Mouse (Mus musculus) skeletal muscle tissue, adult 2 months (tissue): ENCODE measurements at regions not wholly inside any gene's neighbourhood (a gene's known extent, or its start where the extent isn't known, plus 50 kb on each side); places are given as distances from the start of the nearest gene placed in this dataset.
"Not testable (repeated sequence)": the region's sequence is repeated elsewhere in the genome, so short reads cannot be mapped to it uniquely, and the experiment has no call there.

ENCODE experiments used
- DNase-seq: peaks from one replicate; pipeline ENCODE4 v3.0.0-alpha.2; 2012; ENCODE audit warnings: low read depth, low spot score

DNA sequence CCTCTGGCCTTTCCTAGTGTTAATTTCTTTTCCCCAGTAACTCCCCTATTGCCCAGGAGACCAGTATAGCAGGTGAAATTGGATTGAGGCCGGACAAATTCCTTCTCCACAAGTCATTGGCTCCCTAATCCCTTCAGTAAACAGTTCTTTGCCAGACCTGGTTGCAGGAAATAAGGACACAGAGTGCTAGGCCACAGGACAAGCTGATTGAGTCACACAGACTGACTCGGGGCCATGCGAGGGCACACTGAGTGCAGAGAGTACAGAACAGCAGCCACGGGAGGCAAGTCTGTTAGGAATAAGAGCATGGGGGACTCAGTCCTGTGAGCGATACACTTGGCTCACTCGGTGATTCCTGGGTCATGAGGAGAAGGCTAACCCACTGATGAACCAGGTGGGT, 134.3 kb upstream of the Ajap1 start:
- DNase-seq = peak; percentile 16

DNA sequence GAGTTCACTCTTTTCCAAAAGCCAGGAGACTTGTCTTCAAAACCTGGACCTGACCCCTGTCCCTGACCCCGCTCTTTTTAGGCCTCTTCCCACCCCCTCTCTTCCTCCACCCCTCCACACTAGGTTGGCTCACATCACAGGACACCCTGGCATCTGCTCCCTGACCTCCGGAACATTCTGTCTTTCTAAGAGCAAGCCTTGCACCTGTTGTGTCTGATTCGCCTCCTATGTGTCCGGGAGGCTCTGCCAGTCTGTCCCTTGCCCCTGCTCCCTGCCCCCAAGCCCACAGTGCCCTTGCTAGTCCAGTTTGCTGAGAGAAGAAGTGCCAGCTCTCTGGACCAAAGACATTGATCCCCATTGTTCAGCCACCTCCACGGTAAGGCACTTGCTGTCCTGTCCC, 138.3 kb upstream of the Ajap1 start:
- peak; percentile 28 for DNase-seq

DNA sequence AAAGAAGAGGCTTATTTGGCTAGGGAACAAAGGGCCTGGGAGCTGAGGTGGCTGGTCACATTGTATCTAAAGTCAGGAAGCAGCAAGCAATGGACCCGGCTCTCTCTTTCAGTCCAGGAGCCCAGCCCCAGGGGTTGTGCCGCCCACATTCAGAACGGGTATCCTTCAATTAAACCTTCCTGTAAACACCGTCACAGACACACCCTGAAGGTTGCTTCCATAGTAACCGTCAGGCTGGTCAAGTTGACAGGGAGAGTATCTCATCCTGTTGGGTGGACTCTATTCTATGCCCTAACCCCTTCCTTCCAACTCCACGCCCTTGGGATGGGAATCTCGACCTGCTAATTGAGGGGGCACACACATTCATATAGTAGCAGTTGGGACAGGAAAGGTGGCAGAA, 148.6 kb upstream of the Ajap1 start:
- DNase-seq = no peak

DNA sequence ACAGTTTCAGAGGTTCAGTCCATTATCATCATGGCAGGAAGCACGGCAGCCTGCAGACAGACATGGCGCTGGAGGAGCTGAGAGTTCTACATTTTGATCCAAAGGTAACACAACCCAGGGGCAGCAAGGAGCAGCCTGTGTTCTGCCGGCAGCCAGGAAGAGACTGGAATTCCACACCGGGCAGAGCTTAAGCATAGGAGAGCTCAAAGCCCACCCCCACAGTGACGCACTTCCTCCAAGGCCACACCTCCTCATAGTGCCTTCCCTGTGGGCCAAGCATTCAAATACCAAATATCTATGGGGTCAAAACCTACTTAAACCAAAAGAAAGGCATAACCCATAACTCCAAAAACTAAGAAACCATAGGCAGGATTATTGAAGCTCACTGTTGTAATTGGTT, 149.4 kb upstream of the Ajap1 start:
- no peak for DNase-seq

DNA sequence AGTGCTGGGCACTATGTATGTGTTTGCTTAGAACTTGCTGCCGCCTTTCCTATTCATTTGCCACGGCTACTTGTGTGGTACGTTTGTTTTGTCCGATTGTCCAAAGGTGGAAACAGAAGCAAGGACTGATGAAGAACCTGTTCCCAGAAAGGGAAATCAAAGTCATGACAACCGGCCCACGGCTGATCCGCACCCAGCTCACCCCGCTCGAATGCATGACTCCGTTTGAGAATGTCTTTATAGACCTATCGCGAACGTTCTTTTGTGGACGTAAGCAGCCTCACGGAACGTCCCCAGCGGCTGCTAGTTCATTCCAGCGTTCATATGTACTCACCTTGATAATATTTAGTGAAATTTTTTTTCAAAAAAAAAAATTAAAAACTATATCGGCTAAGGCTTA, 149.9 kb upstream of the Ajap1 start:
- DNase-seq = no peak

DNA sequence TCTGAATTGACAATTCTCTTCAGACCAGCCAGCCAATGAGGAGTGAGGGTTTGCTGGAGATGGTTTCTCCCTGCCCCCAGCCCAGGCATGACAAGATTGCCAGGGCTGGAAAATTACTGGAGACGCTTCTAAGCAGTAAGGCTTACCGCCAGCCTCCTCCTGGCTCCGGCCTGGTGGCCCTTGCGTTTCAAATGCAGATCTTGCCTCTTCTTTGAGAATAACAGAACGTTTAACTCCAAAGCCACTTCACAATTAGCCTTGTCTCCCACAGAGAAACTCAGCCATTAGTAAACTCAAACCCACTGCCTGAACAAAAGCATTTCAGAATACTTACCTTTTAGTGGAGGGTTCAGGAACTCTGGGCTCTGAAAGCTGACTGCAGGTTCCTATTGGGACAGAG, 150.6 kb upstream of the Ajap1 start:
- no peak for DNase-seq

DNA sequence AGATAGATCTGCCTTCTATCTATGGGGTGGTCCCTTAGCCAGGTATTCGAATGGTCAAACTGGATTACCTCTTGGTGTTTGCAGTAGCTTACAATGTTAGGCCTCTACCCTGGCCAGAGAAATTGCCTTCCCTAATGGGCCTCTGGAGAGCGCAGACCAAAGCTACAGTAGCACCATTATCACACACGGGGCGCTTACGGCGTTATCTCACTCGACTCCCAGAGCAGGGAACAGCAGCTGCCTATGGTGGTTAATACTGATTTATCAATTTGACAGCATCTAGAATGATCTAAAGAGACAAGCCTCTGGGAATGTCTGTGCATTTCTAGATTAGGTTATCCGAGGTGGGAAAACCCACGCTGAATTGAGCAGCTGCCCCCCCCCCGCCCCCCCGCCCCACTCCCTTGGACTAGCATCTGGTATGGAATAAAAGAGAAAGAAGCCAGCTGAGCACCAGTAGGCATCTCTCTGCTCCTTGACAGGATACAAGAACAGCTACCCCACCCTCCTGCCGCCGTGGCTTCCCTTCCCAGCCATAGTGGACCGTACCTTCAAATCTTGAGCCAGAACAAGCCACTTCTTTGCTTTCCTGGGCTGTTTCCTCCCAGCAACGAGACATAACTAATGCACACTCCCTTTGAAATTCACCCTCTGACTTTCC, 151.7 kb upstream of the Ajap1 start:
- no peak for DNase-seq

DNA sequence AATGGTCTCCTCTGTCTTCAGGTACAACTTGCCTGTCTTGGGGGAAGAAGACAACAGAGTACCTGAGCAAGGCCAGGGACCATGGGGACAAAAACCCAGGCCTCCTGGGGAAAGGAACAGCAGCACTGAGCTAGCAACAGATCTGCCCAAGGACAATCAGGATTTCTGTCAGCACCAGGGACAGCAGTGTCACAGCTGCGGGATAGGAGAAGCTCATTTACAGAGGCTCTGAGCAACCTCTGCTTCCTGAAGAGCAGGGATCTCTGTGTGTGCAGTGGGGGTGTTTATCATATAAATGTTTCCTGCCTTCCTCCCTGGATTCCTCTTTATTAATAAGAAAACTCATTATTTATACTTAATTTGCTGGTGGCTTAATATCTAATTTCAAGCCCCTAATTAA, 155.4 kb upstream of the Ajap1 start:
- no peak for DNase-seq

DNA sequence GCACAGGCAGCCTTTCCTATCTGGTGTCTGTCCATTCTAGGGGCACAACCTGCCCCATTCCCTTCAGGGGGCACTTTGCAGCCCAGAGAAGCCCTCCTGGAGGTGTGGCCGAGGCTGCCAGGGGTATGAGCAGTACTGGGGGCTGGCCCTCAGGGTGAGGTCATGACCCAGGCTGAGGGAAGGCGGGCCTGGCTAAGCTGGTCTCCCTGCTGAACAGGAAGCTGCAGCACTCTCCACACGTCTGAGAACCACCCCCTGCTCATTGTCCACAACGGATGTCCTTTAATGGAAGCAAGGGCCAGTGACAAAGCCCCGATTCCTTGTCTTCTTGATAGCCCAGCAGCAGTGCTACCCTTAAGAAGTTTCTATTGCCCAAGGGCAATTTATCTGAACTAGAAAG, 169.2 kb upstream of the Ajap1 start:
- no peak for DNase-seq

DNA sequence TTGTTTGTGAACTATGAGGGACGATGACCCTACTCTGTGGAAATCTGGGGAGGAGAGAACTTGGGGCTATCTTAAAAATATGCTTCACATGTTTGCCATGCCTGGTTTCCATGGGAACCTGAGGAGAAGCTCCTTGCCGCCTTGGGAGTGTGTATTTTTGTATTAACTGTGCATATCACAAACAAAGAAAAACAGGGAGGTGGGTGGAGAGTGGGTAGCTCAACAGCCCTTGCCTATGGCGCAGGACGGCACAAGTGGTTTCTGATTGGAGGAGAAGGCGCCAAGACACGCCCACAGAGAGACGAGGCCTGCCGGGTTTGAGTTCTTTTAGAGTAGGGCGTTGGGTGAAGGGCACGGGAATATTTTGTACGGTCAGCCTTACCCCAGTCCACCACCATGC, 170.2 kb upstream of the Ajap1 start:
- no peak for DNase-seq

DNA sequence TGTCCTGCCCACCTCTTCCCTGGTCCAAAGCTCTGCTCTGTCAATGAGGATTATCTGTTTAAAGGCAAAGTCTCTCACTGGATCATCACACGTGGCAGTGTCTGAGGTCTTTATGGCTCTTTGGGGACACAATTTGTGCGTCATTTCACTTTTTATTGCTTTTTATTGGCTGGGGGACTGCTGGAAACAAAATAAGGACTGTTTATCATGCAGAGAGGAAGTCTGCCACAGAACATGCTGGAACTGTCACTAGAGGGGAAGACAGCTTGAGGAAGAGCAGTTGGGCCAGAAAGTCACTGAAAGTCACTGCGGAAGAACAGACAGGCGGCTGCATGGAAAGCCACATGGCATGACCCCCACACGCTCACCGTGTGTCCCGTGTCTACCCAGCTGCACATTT, 180.1 kb upstream of the Ajap1 start:
- no peak for DNase-seq

DNA sequence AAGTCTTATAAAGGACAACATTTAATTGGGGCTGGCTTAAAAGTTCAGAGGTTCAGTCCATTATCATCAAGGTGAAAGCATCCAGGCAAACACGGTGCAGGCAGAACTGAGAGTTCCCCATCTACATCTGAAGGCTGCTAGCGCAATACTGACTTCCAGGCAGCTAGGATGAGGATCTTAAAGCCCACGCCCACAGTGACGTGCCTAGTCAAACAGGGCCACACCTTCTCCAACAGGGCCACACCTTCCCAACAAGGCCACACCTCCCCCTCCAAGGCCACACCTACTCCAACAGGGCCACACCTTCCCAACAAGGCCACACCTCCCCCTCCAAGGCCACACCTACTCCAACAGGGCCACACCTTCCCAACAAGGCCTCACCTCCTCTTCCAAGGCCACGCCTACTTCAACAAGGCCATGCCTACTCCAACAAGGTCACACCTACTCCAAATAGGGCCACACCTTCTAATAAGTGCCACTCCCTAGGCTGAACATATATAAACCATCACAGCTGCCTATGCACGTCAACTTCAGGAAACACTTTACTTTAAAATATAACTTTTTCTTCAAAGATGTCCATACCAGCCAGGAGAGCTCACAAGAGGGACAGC, 184.1 kb upstream of the Ajap1 start:
- DNase-seq = not testable (repeated sequence)

DNA sequence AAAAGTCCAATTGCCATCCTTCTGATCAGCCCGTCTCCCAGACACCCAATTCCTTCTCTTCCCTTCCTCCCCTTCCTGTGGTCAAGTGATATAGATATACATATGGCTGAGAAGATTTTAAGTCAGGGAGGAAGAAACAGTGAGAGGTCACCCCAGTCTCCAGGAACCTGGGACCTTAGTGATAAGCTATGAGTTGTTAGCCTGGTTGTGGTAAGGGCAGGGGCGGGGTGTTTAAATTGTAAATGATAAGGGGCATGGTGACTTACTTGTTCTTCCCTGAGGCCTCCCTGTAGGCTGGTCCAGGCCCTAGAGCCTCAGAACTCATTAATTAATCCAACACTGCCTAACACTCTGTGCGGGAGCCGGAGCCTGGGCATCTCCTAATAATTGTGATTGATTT, 186.5 kb upstream of the Ajap1 start:
- no peak for DNase-seq

DNA sequence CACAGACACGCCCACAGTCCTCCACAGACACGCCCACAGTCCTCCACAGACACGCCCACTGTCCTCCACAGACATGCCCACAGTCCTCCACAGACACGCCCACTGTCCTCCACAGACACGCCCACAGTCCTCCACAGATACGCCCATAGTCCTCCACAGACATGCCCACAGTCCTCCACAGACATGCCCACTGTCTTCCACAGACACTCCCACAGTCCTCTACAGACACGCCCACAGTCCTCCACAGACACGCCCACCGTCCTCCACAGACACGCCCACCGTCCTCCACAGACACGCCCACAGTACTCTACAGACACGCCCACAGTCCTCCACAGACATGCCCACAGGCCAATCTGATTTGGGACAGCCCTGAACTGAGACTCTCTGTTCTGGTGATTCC, 187.6 kb upstream of the Ajap1 start:
- DNase-seq = no peak

DNA sequence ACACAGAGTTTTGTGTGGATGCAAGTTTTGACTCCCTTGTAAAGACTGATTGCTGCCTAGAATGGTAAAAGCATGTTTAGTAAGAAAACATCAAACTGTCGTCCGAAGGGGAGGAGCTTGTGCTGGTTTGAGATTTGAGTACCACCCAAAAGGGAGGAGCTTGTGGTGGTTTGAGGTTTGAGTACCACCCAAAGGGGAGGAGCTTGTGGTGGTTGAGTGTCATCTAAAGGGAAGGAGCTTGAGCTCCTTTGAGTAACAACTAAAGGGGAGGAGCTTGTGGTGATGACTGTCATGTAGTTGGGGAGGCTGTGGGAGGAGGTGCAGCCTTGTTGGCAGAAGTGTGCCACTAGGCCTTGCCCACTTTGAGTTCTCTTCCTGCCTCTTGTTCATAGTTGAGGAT, 192.8 kb upstream of the Ajap1 start:
- no peak for DNase-seq

DNA sequence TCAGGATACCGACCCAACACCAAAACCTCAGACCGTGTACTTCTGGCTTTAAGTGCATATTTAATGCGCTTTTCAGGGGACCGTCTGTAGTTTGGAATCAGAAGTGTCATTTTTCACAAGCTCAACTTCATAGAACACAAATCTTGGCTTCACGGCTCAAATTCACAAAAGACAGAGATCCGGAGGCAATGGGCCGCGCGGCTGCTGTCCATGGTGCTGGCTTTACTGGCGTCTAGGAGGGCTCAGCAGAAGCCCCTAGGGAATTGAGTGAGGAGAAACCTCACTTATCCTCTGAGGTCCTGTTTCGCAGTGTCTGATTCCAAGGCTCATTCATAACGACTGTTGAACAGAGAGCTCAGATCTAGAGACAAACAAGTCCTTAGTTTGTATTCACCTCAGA, 196.5 kb upstream of the Ajap1 start:
- DNase-seq = no peak

DNA sequence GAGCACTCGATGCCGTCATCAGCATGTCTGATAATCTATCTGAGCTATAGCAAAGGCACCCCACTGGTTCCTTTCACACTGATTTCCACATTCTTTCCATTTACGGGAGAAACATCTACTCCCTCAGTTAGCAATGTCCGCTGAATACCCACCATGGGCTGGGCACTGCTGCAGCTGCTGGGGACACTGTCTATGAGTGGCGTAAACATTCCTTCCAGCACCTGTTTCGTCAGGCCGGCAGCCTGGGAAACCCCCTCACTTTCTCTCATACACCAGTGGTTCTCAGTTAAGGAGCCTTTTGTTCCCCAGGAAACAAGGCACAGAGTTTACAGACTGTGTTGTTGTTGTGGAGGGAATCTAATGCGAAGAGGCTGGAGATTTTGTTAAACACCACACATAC, 205.8 kb upstream of the Ajap1 start:
- no peak for DNase-seq

DNA sequence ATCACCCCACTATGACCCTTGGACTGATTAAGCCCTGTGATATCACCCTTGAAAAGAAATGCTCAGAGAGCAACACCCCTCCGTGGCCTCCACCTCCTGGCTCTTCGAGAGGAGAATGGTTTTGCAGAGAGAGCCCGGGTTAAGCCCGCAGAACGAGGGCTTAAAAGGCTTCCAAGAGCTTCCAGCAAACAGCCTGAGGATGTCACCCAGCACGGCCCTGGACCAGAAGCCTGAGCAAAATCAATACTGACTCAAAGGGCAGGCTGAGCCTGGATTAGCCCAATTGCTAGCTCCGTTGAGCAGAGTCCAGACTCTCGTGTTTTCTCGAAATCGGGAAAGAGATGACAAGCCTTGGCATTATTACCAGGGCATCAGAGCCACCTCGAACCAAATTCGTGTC, 211.3 kb upstream of the Ajap1 start:
- DNase-seq = no peak

DNA sequence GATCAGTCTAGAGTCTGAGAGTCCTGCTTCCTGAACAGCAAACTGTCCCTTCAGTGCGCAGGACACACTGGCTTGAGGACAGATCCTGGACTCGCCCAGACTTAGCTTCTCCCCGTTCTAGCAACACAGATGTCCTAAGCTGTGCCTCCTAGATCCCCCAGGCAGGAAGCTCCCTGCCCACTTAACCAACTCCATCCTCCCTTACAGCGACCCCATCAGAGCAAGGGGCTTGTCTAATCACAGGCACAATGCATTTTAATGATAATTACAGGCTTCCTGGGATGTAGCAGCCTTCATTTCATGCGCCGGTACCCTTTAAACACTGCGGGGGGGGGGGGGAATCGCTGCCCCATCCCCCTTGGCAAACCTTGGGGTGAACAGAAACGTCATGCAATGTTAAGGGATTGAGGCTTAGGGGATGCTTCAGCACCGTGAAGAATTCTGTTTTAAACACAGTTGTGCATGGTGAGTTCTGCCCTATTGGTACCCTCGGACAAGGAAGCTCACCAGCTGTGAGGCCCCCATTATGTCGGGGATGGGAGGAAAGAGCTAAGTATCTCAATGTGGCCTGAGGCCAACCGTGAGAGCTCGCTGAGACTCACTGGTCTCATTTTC, 213.9 kb upstream of the Ajap1 start:
- DNase-seq = no peak

DNA sequence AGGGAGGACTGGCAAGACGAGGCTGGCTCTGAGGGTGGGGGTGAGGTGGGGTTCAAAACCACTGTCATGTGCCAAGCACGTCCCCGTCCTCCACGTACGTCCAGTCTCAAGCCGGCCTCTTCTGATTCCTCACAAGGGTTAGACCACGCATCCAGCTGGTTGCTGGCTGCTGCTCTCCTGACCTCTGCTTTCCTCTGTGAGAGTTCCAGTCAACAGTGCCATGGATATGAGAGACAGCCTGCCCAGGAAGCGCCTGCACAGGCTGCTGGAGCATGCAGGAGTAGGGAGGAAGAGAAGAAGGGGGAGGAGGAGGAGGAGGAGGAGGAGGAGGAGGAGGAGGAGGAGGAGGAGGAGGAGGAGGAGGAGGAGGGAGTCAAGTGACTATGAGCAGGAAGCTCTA, 224.6 kb upstream of the Ajap1 start:
- DNase-seq = no peak

DNA sequence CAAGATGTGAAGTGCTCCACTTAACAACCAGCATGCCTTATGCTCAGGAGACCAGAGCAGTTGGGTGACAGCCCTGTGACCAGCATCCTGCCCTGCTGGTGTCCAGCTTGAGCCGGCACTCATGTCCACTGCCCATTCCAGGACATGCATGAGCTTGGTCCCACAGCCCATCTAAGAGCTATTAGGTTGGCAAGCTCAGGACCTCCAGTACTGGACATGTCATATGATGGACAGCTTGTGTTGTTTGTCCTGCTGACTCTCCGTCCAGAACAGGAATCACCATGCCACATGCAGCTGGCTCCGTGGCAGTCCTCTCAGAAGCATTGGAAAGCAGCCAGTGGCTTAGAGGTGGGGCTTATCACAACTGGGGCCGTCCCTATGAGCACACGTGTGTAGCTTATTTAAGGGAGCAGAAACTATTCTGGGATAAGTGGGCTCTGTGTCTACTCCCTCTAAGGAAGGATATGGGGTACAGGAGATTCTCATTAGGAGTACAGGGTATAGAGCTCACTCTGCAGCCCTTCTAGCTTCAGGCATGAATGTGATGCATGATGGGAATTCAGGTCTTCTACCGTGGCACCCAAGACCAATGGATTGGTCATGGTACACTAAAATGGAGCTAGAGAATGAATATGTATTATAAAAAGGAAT, 232.5 kb upstream of the Ajap1 start:
- no peak for DNase-seq

DNA sequence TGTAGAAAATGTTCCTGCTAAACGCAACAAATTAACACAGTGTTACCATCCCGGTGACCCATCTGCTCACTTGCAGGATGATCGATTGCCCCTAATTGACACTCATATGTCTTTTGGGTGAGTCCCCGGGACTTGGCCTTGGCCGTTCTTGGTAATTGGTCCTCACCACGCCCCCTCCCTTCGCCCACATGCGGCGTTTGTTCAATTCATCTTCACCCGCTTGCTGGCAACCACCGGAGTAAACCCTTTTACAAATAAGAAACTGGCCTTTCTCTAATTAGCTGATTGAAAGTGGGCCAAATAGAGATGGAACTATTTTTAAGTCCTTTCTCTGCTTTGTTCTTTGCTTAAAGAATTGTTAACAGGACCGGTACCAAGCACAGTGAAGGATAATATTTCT, 234.7 kb upstream of the Ajap1 start:
- DNase-seq = no peak

DNA sequence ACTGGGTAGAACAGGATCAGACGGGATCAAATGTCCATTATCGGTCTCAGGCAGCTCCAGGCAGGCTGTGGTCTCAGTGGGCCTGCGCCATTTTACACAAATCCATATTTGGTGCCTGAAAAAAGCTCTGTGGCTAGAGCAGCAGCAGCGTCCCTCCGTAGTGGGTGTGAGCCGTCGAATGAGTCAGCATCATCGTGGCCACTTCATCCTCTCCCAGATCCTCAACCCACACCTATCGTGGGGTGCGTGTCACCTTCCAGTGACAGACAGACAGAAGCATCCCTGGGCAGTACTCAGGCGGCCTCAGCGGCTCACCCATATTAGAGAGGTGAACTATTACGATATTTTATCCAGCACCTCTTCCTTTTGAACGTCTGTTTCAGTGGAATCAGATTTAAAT, 233.0 kb upstream of the A430005L14Rik start:
- DNase-seq = no peak
